Mouse (Mus musculus) liver, postnatal 0 days (tissue): ENCODE measurements around the gene Actr1a.

Source experiments
- CTCF ChIP-seq: sonication (generic); IDR thresholded peaks from 2 replicates; pipeline ENCODE4 v1.5.1; 2016; ENCODE audit warnings: antibody characterized with exemption, low read depth
- EP300 ChIP-seq: IDR thresholded peaks from 2 replicates; pipeline ENCODE4 v1.6.1; 2016; ENCODE audit warnings: antibody characterized with exemption, low read depth, mild to moderate bottlenecking

DNA sequence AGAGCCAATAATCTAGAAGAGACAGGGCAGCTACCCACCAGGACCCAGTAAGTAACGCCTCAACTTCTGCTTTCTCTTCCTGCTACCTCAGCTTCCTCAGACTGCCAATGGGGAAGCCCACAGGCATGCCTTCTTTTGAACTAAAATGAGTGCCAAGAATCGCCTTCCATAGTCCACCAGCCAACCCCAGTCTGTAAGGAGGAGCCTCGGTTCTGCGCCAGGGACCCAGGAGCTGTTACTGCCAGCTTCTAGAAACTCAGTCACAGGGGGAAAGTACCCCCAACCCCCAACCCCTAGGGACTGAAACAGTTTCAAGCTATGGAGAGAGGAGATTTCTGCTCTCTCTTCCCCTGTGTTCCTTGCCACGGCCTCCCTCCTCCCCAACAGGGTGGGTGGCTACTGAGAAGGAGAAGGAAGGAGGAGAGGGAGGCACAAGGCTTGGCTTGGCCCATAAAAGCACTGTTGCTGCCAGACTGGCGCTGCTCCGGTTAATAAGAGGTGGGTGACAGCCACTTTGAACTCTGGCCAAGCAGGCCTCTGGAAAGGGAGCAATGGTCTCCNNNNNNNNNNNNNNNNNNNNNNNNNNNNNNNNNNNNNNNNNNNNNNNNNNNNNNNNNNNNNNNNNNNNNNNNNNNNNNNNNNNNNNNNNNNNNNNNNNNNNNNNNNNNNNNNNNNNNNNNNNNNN lies 56.1 kb downstream of the Actr1a start:
- no peak for TF ChIP-seq EP300
- TF ChIP-seq CTCF = no peak
